Mouse (Mus musculus) intestine, embryonic 14.5 days (tissue): ENCODE measurements at regions not wholly inside any gene's neighbourhood (a gene's known extent, or its start where the extent isn't known, plus 50 kb on each side); places are given as distances from the start of the nearest gene placed in this dataset.

ENCODE experiments used
- ATAC-seq: fragments of 200-750 bp; cut with Nextera tagmentation; replicated peaks from 2 replicates; pipeline ENCODE4 v1.8.0; 2017; ENCODE audit warnings: low read depth, moderate number of reproducible peaks, moderate TSS enrichment, moderate library complexity; ENCODE audit not compliant: low FRiP score, low TSS enrichment
- DNase-seq: peaks from one replicate; pipeline ENCODE4 v3.0.0-alpha.2; 2018; ENCODE audit warnings: low spot score
- H3K27ac ChIP-seq: fragments of 300-500 bp; sonication (generic); 2 replicates; pipeline ENCODE4 v1.5.1; 2014; ENCODE audit warnings: low read depth, mild to moderate bottlenecking, control low read depth
- H3K27me3 ChIP-seq: fragments of 300-500 bp; sonication (generic); replicated peaks from 2 replicates; pipeline ENCODE4 v1.6.1; 2014; ENCODE audit warnings: low read length, control low read depth; ENCODE audit not compliant: control insufficient read depth, insufficient read depth
- H3K36me3 ChIP-seq: fragments of 300-500 bp; sonication (generic); 2 replicates; pipeline ENCODE4 v1.6.1; 2014; ENCODE audit warnings: low read length, control low read depth; ENCODE audit not compliant: control insufficient read depth, insufficient read depth
- H3K4me1 ChIP-seq: fragments of 300-500 bp; sonication (generic); replicated peaks from 2 replicates; pipeline ENCODE4 v1.6.1; 2014; ENCODE audit warnings: low read length, control low read depth, mixed read lengths; ENCODE audit not compliant: control insufficient read depth, insufficient read depth
- H3K4me2 ChIP-seq: fragments of 300-500 bp; sonication (generic); 2 replicates; pipeline ENCODE4 v1.6.1; 2014; ENCODE audit warnings: low read length
- H3K4me3 ChIP-seq: fragments of 300-500 bp; sonication (generic); 2 replicates; pipeline ENCODE4 v1.5.1; 2014; ENCODE audit warnings: low read depth, low read length, control low read depth, mixed read lengths
- H3K9ac ChIP-seq: fragments of 300-500 bp; sonication (generic); 2 replicates; pipeline ENCODE4 v1.6.1; 2014; ENCODE audit warnings: mild to moderate bottlenecking, low read length
- H3K9me3 ChIP-seq: fragments of 300-500 bp; sonication (generic); 2 replicates; pipeline ENCODE4 v1.6.1; 2016; ENCODE audit warnings: low read length, control low read depth; ENCODE audit not compliant: control insufficient read depth
- WGBS: fragments of 180-500 bp; shearing (Covaris S2); extraction: QIAGEN DNeasy Blood & Tissue Kit; methylation state at CpG from one replicate; pipeline ENCODE4 v1.1.7; 2014; 5-methylcytosine and 5-hydroxymethylcytosine counted together

- DNase-seq (no peak), ATAC-seq (no peak)
These were observed 268.5 kb downstream of the AW209491 start for GRCm38 (mm10) chr13:14898495-14898894.

GRCm38 (mm10) chr13:14930137-14930785 lies 300.3 kb downstream of the AW209491 start:
- no peaks in the 10 kb centered on the region for H3K27me3 ChIP-seq
- ATAC-seq (no peak), DNase-seq (no peak)
- no peak overlapping the region for H3K9ac ChIP-seq
- H3K4me3 ChIP-seq: no peak overlapping the region
- H3K4me1 ChIP-seq: no peaks in the 10 kb centered on the region
- H3K27ac ChIP-seq: no peak overlapping the region
- no peak overlapping the region for H3K4me2 ChIP-seq
- no peaks in the 10 kb centered on the region for H3K36me3 ChIP-seq
- WGBS: 76% methylated on average over 3 of the region's 3 CpGs
- H3K9me3 ChIP-seq: no peaks in the 10 kb centered on the region

More at GRCm38 (mm10) chr13:14898495-14898894, 268.5 kb downstream of the AW209491 start:
- Histone ChIP-seq H3K4me3 (no peak overlapping the region), H3K9ac (no peak overlapping the region), H3K27ac (no peak overlapping the region), H3K9me3 (no peaks in the 10 kb centered on the region), H3K36me3 (no peaks in the 10 kb centered on the region), H3K4me2 (no peak overlapping the region), H3K27me3 (no peaks in the 10 kb centered on the region), H3K4me1 (no peaks in the 10 kb centered on the region)
- 63% methylated on average over 1 of the region's 1 CpGs for WGBS

DNA sequence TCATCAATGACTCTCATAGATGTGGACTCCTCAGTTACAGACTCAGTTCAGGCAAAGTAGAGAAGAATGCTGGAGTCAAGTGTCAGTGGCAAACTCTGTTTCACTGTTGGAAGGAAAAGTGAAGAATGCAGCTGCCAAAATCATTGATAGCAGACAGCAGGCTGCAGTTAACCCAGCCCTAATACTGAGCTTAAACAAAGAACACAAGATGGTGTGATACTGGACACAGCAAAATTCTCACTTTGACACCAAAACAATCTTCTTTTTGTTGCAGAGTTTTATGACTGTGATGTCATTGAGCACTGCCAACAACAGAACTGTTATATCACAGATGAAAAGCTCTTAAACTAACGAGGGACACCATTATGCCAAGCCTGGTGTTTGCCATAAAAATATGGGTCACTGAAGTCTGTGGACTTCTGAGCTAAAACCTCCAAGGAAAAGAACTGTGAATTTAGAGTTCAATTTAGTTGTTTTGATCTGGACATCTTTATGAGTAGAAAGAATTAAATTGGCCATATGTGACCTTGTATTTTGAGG lies 336.3 kb downstream of the AW209491 start:
- no peak for ATAC-seq
- Histone ChIP-seq H3K4me3 (no peak overlapping the region), H3K4me1 (no peaks in the 10 kb centered on the region), H3K9ac (no peak overlapping the region), H3K36me3 (no peaks in the 10 kb centered on the region), H3K27ac (no peak overlapping the region), H3K27me3 (no peaks in the 10 kb centered on the region), H3K4me2 (no peak overlapping the region), H3K9me3 (no peaks in the 10 kb centered on the region)
- DNase-seq: no peak
- WGBS: 59% methylated on average over 1 of the region's 1 CpGs

GRCm38 (mm10) chr13:15002700-15003099 lies 372.7 kb downstream of the AW209491 start:
- Histone ChIP-seq H3K27me3 (no peaks in the 10 kb centered on the region), H3K4me2 (no peak overlapping the region), H3K9ac (no peak overlapping the region), H3K9me3 (no peaks in the 10 kb centered on the region), H3K36me3 (no peaks in the 10 kb centered on the region), H3K4me3 (no peak overlapping the region), H3K4me1 (no peaks in the 10 kb centered on the region), H3K27ac (no peak overlapping the region)
- no peak for ATAC-seq
- WGBS: 62% methylated on average over 3 of the region's 3 CpGs
- DNase-seq: no peak

DNA sequence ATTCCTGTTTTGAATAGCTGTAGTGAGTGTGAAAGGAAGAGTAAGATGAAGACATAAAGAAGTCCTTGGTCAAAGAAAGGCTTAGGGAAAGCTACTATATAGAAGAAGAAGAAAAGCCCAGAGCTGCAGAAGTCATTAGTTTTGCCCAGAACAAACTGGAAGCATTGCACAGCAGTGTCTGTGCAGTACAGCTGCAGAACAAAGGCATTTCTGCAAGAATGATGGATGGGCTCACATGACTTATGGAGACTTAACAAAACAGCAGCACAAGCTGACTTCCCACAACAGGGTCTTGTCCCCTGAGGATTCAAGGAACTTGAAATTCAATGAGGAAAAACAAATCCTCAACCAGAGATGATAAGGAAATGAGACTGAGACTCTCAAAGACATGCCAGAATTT lies 381.7 kb downstream of the AW209491 start:
- no peaks in the 10 kb centered on the region for H3K4me1 ChIP-seq
- no peak for ATAC-seq
- H3K27me3 ChIP-seq: no peaks in the 10 kb centered on the region
- no peak overlapping the region for H3K4me3 ChIP-seq
- DNase-seq: no peak
- no peaks in the 10 kb centered on the region for H3K9me3 ChIP-seq
- H3K36me3 ChIP-seq: no peaks in the 10 kb centered on the region
- H3K9ac ChIP-seq: no peak overlapping the region
- H3K4me2 ChIP-seq: no peak overlapping the region
- no peak overlapping the region for H3K27ac ChIP-seq

DNA sequence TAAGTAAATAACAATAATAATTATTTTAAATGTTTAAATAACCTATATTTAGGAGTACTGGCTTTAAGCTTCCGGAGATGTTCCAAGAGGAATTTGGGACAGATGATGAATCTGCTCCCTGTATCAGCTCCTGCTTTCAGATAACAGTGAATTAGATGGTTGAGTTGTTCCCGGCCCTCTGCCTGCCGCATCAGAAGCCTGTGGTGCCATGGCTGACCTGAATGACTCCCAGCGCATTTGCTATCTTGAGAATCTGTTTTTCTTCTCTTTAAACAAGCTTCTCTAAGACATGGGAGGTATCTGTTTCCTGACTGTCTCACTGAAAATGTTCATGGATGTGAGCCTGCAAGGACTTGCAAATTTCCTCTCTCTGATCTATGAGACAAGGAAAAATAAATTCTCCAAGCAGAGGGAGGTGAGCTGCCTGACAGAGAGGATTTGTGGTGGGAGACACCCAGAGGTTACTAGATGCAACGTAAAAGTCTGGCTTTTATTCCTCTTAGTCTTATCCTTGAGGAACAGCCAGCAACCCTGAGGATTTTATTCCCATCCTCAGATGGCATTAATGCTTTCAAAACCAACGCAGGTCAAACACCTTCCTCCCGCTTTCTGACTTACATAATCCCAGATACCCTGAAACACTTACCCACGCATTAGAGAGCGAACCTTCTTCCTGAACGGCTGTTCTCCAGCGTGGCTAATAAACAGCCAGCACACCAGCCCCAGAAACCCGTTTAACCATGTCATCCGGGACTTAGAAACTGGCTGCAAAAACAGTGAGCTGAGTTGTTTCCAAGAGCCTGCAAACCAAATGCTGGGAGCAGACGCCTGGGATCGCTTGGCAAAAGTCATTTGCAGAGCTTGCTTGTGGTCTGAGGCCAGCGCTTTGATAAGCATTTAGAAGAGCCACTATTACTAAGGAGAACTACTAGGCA lies 389.1 kb downstream of the AW209491 start:
- ATAC-seq: no peak
- Histone ChIP-seq H3K4me2 (no peak overlapping the region), H3K9me3 (no peaks in the 10 kb centered on the region), H3K4me1 (peaks cover 6% of the 10 kb centered on the region; the same call in 1 of the 2 replicates), H3K9ac (no peak overlapping the region), H3K36me3 (no peaks in the 10 kb centered on the region), H3K27ac (no peak overlapping the region), H3K4me3 (no peak overlapping the region), H3K27me3 (no peaks in the 10 kb centered on the region)
- 26% methylated on average over 16 of the region's 16 CpGs for WGBS
- peak; percentile 52 for DNase-seq

- 61% methylated on average over 2 of the region's 2 CpGs for WGBS
- ATAC-seq: no peak
- Histone ChIP-seq H3K36me3 (no peaks in the 10 kb centered on the region), H3K4me3 (no peak overlapping the region), H3K9ac (no peak overlapping the region), H3K4me1 (no peaks in the 10 kb centered on the region), H3K27me3 (no peaks in the 10 kb centered on the region), H3K9me3 (no peaks in the 10 kb centered on the region), H3K27ac (no peak overlapping the region), H3K4me2 (no peak overlapping the region)
- no peak for DNase-seq
These were observed 396.6 kb downstream of the AW209491 start for GRCm38 (mm10) chr13:15026601-15027000.

GRCm38 (mm10) chr13:15052667-15053375 lies 410.2 kb upstream of the Gli3 start:
- peak overlapping the region; percentile 64 for H3K27ac ChIP-seq
- WGBS: 34% methylated on average over 4 of the region's 4 CpGs

More at GRCm38 (mm10) chr13:15052667-15053375, 410.2 kb upstream of the Gli3 start:
- DNase-seq (no peak), ATAC-seq (no peak)
- H3K4me1 ChIP-seq: 0 out of 2 replicates have a peak, but pooled peaks cover 9% of the 10 kb centered on the region
- no peaks in the 10 kb centered on the region for H3K27me3 ChIP-seq
- H3K4me2 ChIP-seq: no peak overlapping the region
- H3K9me3 ChIP-seq: no peaks in the 10 kb centered on the region
- H3K36me3 ChIP-seq: no peaks in the 10 kb centered on the region
- no peak overlapping the region for H3K4me3 ChIP-seq
- H3K9ac ChIP-seq: no peak overlapping the region
